ENCODE assay signal across 19 mouse cellular contexts in the genomic region with DNA sequence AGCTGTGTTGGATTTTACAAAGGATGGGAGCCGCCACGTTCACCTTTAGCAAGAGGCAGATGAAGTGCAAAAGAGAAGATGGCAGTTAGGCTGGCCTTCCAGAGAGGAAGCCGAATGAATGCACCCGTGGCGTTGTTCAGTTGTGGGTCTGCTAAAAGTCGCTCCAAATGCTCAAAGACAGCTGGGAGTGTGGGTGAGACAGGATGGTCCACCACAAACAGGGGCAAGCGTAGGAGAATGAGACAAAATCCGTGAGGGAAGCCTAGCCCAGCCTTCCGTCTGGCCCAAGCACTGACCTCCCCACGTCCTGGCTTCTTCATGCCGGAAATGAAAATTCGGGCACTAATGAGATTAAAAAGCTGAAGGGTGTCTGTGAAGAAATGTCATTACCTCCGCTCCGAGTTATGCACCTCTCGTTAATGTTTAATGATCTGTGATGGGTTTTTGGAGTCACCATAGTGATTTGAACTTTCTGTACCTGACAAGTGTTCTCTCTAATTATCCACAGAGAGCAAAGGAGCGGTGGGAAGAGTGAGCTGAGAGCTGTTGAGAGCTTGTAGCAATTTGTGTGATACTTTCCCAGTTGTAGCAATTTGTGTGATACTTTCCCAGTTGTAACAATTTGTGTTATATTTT.
DNase-seq lines count a peak whose midpoint lies in the region; ATAC-seq and TF ChIP-seq lines count a peak whose summit lies in the region.
"Had no signal": no experiment of that assay in that cellular context is flagged by ENCODE, and none has a peak within 500 bp of the region (broad histone marks: within the 10 kb centered on the region; RNA-seq: fewer than 3 reads in every experiment).

No protein-coding gene starts in this region.

- intact Hi-C loops in left cerebral cortex, postnatal 14 days (cut with DNase I), result no loop called here

- H3K4me3 ChIP-seq in limb, embryonic 10.5 days, result no peak overlapping the region
- H3K4me3 ChIP-seq: embryonic facial prominence, embryonic 13.5 days; forebrain, embryonic 12.5 days; heart, embryonic 13.5 days; hindbrain, embryonic 15.5 days had no signal

- CTCF ChIA-PET in Patski (lab: Charles Lee), result interaction anchor here (1.2 to 2.6 kb wide), 4 partner anchors 17 to 68 kb away, joined by 3 to 10 read pairs (median 8); no protein-coding TSS in a partner anchor

- peak overlapping the region; percentile 63; the same call in 1 of the 2 replicates for H3K27ac ChIP-seq in limb, embryonic 10.5 days
- H3K27ac ChIP-seq: embryonic facial prominence, embryonic 13.5 days; forebrain, embryonic 12.5 days; hindbrain, embryonic 15.5 days had no signal

- no peak for TF ChIP-seq CTCF in Patski (IDR thresholded peaks at IDR 0.05)

- H3K36me3 ChIP-seq in limb, embryonic 10.5 days, result no peaks in the 10 kb centered on the region
- H3K36me3 ChIP-seq: embryonic facial prominence, embryonic 13.5 days; forebrain, embryonic 12.5 days; heart, embryonic 13.5 days; hindbrain, embryonic 15.5 days had no signal

- no peaks in the 10 kb centered on the region for H3K27me3 ChIP-seq in Patski
- H3K27me3 ChIP-seq in limb, embryonic 10.5 days (ENCODE audit: low read depth, poor library complexity, severe bottlenecking), result no peaks in the 10 kb centered on the region; the same call in 1 of the 2 replicates
- H3K27me3 ChIP-seq: embryonic facial prominence, embryonic 13.5 days; forebrain, embryonic 12.5 days; heart, embryonic 13.5 days; hindbrain, embryonic 15.5 days had no signal

- peaks cover 67% of the 10 kb centered on the region for H3K4me1 ChIP-seq in limb, embryonic 10.5 days
- H3K4me1 ChIP-seq: hindbrain, embryonic 15.5 days had no signal

- peak; percentile 53 for DNase-seq in kidney, adult 9 months
- no peak for DNase-seq in kidney, postnatal 10 days
- DNase-seq in Muller cell, postnatal 12 days (ENCODE audit: inconsistent ontology term), result peak; percentile 43
- no peak for DNase-seq in Patski (ENCODE audit: low read depth, low spot score)
- peak; percentile 57 for DNase-seq in limb, embryonic 10.5 days (ENCODE audit: low spot score)
- DNase-seq in urinary bladder, postnatal 25 days (ENCODE audit: low spot score), result no peak
- no peak for DNase-seq in left cerebral cortex, postnatal 14 days (ENCODE audit: low spot score in 2 of 2)
- DNase-seq: adrenal gland, postnatal 10 days; cerebellum, adult 11-12 months; cerebellum, adult 9-11 months; cerebellum, postnatal 36 days; forebrain, postnatal 0 days; gastrocnemius, postnatal 10 days; heart, postnatal 36 days had no signal

- H3K9me3 ChIP-seq in limb, embryonic 10.5 days (replicated peaks), result no peaks in the 10 kb centered on the region
- H3K9me3 ChIP-seq: embryonic facial prominence, embryonic 13.5 days; forebrain, embryonic 12.5 days; heart, embryonic 13.5 days; hindbrain, embryonic 15.5 days had no signal

- peak; percentile 75 for ATAC-seq in Patski
- ATAC-seq: forebrain, postnatal 0 days; inflammation-experienced regulatory T-cells, adult 6 months had no signal

- in situ Hi-C loops in Patski (cut with MboI; ENCODE audit: low pct_unique_long_range_greater_than_20kb), result no loop called here

- 49% methylated on average over 16 of the region's 16 CpGs for WGBS in limb, embryonic 10.5 days

- POLR2A ChIA-PET in Patski (lab: Charles Lee), result interaction anchor here (0.6 to 2.1 kb wide), 7 partner anchors 13 to 158 kb away, joined by 3 to 7 read pairs (median 4); no protein-coding TSS in a partner anchor

Comparison
In these comparisons a context has a peak if more than half of its experiments do, and no peak if none do; other contexts are left out.
1. DNase-seq: peak in kidney, adult 9 months (single experiment), Muller cell, postnatal 12 days (single experiment) and limb, embryonic 10.5 days (single experiment); none in kidney, postnatal 10 days (single experiment), Patski (single experiment), urinary bladder, postnatal 25 days (single experiment) and left cerebral cortex, postnatal 14 days (0 of 2).